Mouse (Mus musculus) embryonic facial prominence, embryonic 10.5 days (tissue): ENCODE measurements around the gene Gh. TPM values are rescaled to one million over a fixed set of nuclear protein-coding genes. Genes with fewer than 3 reads are reported as not detected.

Source experiments
- DNase-seq: peaks from one replicate; pipeline ENCODE4 v3.0.0-alpha.2; 2017; ENCODE audit warnings: low spot score
- H3K27ac ChIP-seq: fragments of 300-500 bp; sonication (generic); replicated peaks from 2 replicates; pipeline ENCODE4 v1.5.1; 2016; ENCODE audit warnings: mild to moderate bottlenecking
- H3K27me3 ChIP-seq: fragments of 300-500 bp; sonication (generic); replicated peaks from 2 replicates; pipeline ENCODE4 v1.6.1; 2016; ENCODE audit warnings: low read depth, mild to moderate bottlenecking; ENCODE audit not compliant: poor library complexity, severe bottlenecking
- H3K36me3 ChIP-seq: fragments of 300-500 bp; sonication (generic); replicated peaks from 2 replicates; pipeline ENCODE4 v1.6.1; 2016; ENCODE audit warnings: mild to moderate bottlenecking, moderate library complexity
- H3K4me1 ChIP-seq: fragments of 300-500 bp; sonication (generic); 2 replicates; pipeline ENCODE4 v1.6.1; 2016
- H3K4me3 ChIP-seq: fragments of 300-500 bp; sonication (generic); 2 replicates; pipeline ENCODE4 v1.5.1; 2016; ENCODE audit warnings: mild to moderate bottlenecking, moderate library complexity
- H3K9me3 ChIP-seq: fragments of 300-500 bp; sonication (generic); 2 replicates; pipeline ENCODE4 v1.6.1; 2016; ENCODE audit warnings: mild to moderate bottlenecking
- WGBS: fragments of 180-500 bp; shearing (Covaris S2); methylation state at CpG from one replicate; pipeline ENCODE4 v1.1.7; 2016; 5-methylcytosine and 5-hydroxymethylcytosine counted together
- polyA plus RNA-seq: library from polyadenylated mRNA; unstranded; fragments of >200 nt; fragmentation: Nextera tagmentation; extraction: Ambion mirVana; gene quantifications from 2 replicates; pipeline ENCODE4 v1.2.1, GENCODE M21; 2016

Gene Gh
- polyA plus RNA-seq, 1 experiment from 2014 or later = not detected

- WGBS = 66% methylated on average over 5 of the region's 5 CpGs
- Histone ChIP-seq H3K27me3 (no peaks in the 10 kb centered on the region), H3K4me3 (no peak overlapping the region), H3K9me3 (no peaks in the 10 kb centered on the region), H3K36me3 (no peaks in the 10 kb centered on the region), H3K27ac (0 out of 2 replicates have a peak overlapping the region, but pooled peaks have one; percentile 11), H3K4me1 (peaks cover 34% of the 10 kb centered on the region)
- DNase-seq = no peak
Measured at GRCm38 (mm10) chr11:106328521-106328920, 26.9 kb upstream of the Gh start.

- no peak overlapping the region for H3K4me3 ChIP-seq
- no peak overlapping the region for H3K27ac ChIP-seq
- no peak for DNase-seq
- WGBS = 86% methylated on average over 8 of the region's 8 CpGs
- no peaks in the 10 kb centered on the region for H3K27me3 ChIP-seq
- H3K9me3 ChIP-seq = no peaks in the 10 kb centered on the region
- H3K4me1 ChIP-seq = peaks cover 29% of the 10 kb centered on the region
- no peaks in the 10 kb centered on the region for H3K36me3 ChIP-seq
Measured at GRCm38 (mm10) chr11:106326475-106326874, 24.8 kb upstream of the Gh start.

- H3K27ac ChIP-seq = peak overlapping the region; percentile 40; the same call in 1 of the 2 replicates
- H3K9me3 ChIP-seq = no peaks in the 10 kb centered on the region
- no peaks in the 10 kb centered on the region for H3K27me3 ChIP-seq
- DNase-seq = peak; percentile 65
- no peak overlapping the region for H3K4me3 ChIP-seq
- H3K36me3 ChIP-seq = no peaks in the 10 kb centered on the region
- H3K4me1 ChIP-seq = peaks cover 29% of the 10 kb centered on the region
- 68% methylated on average over 8 of the region's 8 CpGs for WGBS
Measured at GRCm38 (mm10) chr11:106325566-106326206, 24.0 kb upstream of the Gh start.

GRCm38 (mm10) chr11:106324858-106325257 is 23.2 kb upstream of the Gh start:
- Histone ChIP-seq H3K4me3 (no peak overlapping the region), H3K4me1 (peaks cover 29% of the 10 kb centered on the region), H3K36me3 (no peaks in the 10 kb centered on the region), H3K27ac (peak overlapping the region; percentile 40; the same call in 1 of the 2 replicates), H3K9me3 (no peaks in the 10 kb centered on the region), H3K27me3 (no peaks in the 10 kb centered on the region)
- no peak for DNase-seq
- 66% methylated on average over 5 of the region's 5 CpGs for WGBS

- H3K27me3 ChIP-seq = 0 out of 2 replicates have a peak, but pooled peaks cover 3% of the 10 kb centered on the region
- H3K4me3 ChIP-seq = no peak overlapping the region
- peaks cover 56% of the 10 kb centered on the region for H3K4me1 ChIP-seq
- H3K27ac ChIP-seq = no peak overlapping the region
- no peak for DNase-seq
- H3K9me3 ChIP-seq = no peaks in the 10 kb centered on the region
- 75% methylated on average over 21 of the region's 21 CpGs for WGBS
- H3K36me3 ChIP-seq = no peaks in the 10 kb centered on the region
Measured at GRCm38 (mm10) chr11:106318406-106319366, 17.0 kb upstream of the Gh start.

- no peak for DNase-seq
- H3K27me3 ChIP-seq = 0 out of 2 replicates have a peak, but pooled peaks cover 3% of the 10 kb centered on the region
- H3K4me1 ChIP-seq = peaks cover 65% of the 10 kb centered on the region
- no peaks in the 10 kb centered on the region for H3K9me3 ChIP-seq
- 86% methylated on average over 7 of the region's 7 CpGs for WGBS
- H3K27ac ChIP-seq = peak overlapping the region; percentile 35
- no peak overlapping the region for H3K4me3 ChIP-seq
- H3K36me3 ChIP-seq = no peaks in the 10 kb centered on the region
Measured at GRCm38 (mm10) chr11:106317801-106318200, 16.1 kb upstream of the Gh start.

GRCm38 (mm10) chr11:106316416-106316815 is 14.8 kb upstream of the Gh start:
- Histone ChIP-seq H3K4me3 (no peak overlapping the region), H3K27me3 (0 out of 2 replicates have a peak, but pooled peaks cover 3% of the 10 kb centered on the region), H3K27ac (no peak overlapping the region), H3K36me3 (no peaks in the 10 kb centered on the region), H3K4me1 (peaks cover 67% of the 10 kb centered on the region), H3K9me3 (no peaks in the 10 kb centered on the region)
- WGBS = 41% methylated on average over 1 of the region's 1 CpGs
- no peak for DNase-seq

- 51% methylated on average over 9 of the region's 9 CpGs for WGBS
- H3K27ac ChIP-seq = peak within 1 kb of the TSS; percentile 68
- H3K4me1 ChIP-seq = peaks cover 65% of the 10 kb centered on the region
Measured at GRCm38 (mm10) chr11:106314333-106314812, 12.7 kb upstream of the Gh start, which contains the start of gene Cd79b. Gene Cd79b, minus strand, starts transcription at chr11:106314762.

GRCm38 (mm10) chr11:106313533-106313932 is 11.9 kb upstream of the Gh start:
- H3K27ac ChIP-seq = peak overlapping the region; percentile 68
- H3K27me3 ChIP-seq = no peaks in the 10 kb centered on the region
- no peak for DNase-seq
- 0 out of 2 replicates have a peak overlapping the region, but pooled peaks have one; percentile 28 for H3K4me3 ChIP-seq
- 45% methylated on average over 5 of the region's 5 CpGs for WGBS
- H3K36me3 ChIP-seq = no peaks in the 10 kb centered on the region
- H3K9me3 ChIP-seq = no peaks in the 10 kb centered on the region
- H3K4me1 ChIP-seq = peaks cover 56% of the 10 kb centered on the region

More at GRCm38 (mm10) chr11:106314333-106314812, 12.7 kb upstream of the Gh start, which contains the start of gene Cd79b:
- Histone ChIP-seq H3K9me3 (no peaks in the 10 kb centered on the region), H3K27me3 (0 out of 2 replicates have a peak, but pooled peaks cover under 1% of the 10 kb centered on the region), H3K4me3 (0 out of 2 replicates have a peak within 1 kb of the TSS, but pooled peaks have one; percentile 28), H3K36me3 (no peaks in the 10 kb centered on the region)
- DNase-seq = peak; percentile 31

- Histone ChIP-seq H3K36me3 (no peaks in the 10 kb centered on the region), H3K4me1 (peaks cover 36% of the 10 kb centered on the region), H3K4me3 (no peak overlapping the region), H3K27ac (no peak overlapping the region), H3K27me3 (no peaks in the 10 kb centered on the region), H3K9me3 (no peaks in the 10 kb centered on the region)
- no peak for DNase-seq
- WGBS = 61% methylated on average over 5 of the region's 5 CpGs
Measured at GRCm38 (mm10) chr11:106310123-106310522, 8.5 kb upstream of the Gh start.

- WGBS = 81% methylated on average over 11 of the region's 11 CpGs
- no peak for DNase-seq
Measured at GRCm38 (mm10) chr11:106308162-106308561, 6.5 kb upstream of the Gh start.

GRCm38 (mm10) chr11:106307432-106307831 is 5.8 kb upstream of the Gh start:
- no peak overlapping the region for H3K27ac ChIP-seq
- 83% methylated on average over 5 of the region's 5 CpGs for WGBS
- H3K36me3 ChIP-seq = no peaks in the 10 kb centered on the region
- no peak for DNase-seq
- no peak overlapping the region for H3K4me3 ChIP-seq
- H3K9me3 ChIP-seq = no peaks in the 10 kb centered on the region
- peaks cover 11% of the 10 kb centered on the region for H3K4me1 ChIP-seq
- H3K27me3 ChIP-seq = no peaks in the 10 kb centered on the region

More at GRCm38 (mm10) chr11:106308162-106308561, 6.5 kb upstream of the Gh start:
- Histone ChIP-seq H3K9me3 (no peaks in the 10 kb centered on the region), H3K4me1 (peaks cover 16% of the 10 kb centered on the region), H3K27ac (no peak overlapping the region), H3K27me3 (no peaks in the 10 kb centered on the region), H3K4me3 (no peak overlapping the region), H3K36me3 (no peaks in the 10 kb centered on the region)
